1 mouse cellular context compared by ENCODE assay signal in the genomic region with DNA sequence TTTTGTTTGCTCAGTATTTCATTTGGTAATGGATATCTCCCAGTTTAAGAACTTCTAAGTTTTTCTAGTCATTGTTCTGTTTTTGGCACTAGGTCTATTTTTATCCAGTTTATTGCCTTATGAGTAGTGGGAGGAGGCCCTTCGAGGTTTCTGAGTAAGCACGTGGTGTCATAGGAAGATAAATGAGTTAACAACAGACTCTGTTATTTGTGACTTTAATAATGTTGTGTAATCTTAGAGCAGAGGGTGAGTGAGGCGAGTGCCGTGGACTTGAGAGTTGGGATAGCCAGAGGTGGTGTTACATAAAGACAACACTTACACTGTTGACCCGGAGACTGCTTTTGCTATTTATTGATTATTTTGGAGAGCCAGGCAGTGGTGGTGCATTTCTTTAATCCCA.
TF ChIP-seq lines count a peak whose summit lies in the region.

No protein-coding gene starts in this region.

TF ChIP-seq in MEL, 35 proteins besides CTCF, POLR2A, EP300 and RAD21 (continued from another document):
- TF ChIP-seq MEF2A (IDR thresholded peaks at IDR 0.05; ENCODE audit: extremely low read depth, insufficient replicate concordance, low read depth, low read length, poor library complexity, severe bottlenecking) (peak; percentile 97), UBTF (IDR thresholded peaks at IDR 0.05; ENCODE audit: borderline replicate concordance, insufficient read depth, low read depth, low read length) (no peak), MAX (IDR thresholded peaks at IDR 0.05; ENCODE audit: low read length) (peak; percentile 92), BHLHE40 (IDR thresholded peaks at IDR 0.05; ENCODE audit: borderline replicate concordance, low read depth, low read length) (no peak)
